Comparison of ENCODE assay signal across 9 mouse cellular contexts in the genomic region with DNA sequence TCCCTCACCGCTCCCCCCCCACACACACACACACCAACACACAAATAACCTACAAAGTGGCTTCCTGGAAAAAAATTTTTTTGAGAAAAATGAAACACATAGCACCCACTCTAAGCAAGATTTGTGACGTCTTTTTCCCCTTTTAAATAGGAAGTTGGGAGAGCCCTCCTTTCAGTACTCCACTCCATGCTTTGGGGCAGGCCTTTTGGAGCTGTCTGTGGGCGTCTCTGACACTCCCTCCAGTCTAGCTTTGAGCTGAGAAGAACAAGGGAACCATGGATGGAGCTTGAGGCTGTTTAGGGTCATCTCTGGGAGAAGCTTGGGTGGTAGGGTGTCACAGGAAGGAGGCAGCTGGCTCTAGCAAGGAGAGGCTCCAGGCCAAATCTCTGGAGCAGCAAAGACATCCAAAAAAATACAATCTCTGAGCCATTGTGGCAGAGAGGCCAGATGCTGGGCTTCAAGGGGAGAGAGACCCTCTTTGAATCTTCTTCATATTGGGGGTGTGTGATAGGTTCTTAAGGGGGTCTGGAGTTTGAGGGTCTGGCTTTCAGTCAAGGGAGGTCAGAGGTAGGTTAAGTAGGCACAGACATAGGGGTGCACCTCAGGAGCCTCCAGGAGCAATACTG. TPM values are rescaled to one million over a fixed set of nuclear protein-coding genes. Genes with fewer than 3 reads are reported as not detected.
DNase-seq lines count a peak whose midpoint lies in the region; ATAC-seq and TF ChIP-seq lines count a peak whose summit lies in the region.
"Had no signal": no experiment of that assay in that cellular context is flagged by ENCODE, and none has a peak within 500 bp of the region (broad histone marks: within the 10 kb centered on the region; RNA-seq: fewer than 3 reads in every experiment).

No protein-coding gene starts in this region.

- no peaks in the 10 kb centered on the region; the same call in 1 of the 2 replicates for H3K36me3 ChIP-seq in forebrain, embryonic 11.5 days (ENCODE audit: control insufficient read depth, insufficient read depth, low read length)
- H3K36me3 ChIP-seq in midbrain, embryonic 11.5 days (ENCODE audit: control insufficient read depth, insufficient read depth, low read length): no peaks in the 10 kb centered on the region
- no peaks in the 10 kb centered on the region for H3K36me3 ChIP-seq in liver, postnatal 0 days (replicated peaks; ENCODE audit: insufficient read depth, low read length)

- peak overlapping the region; percentile 98 for H3K9ac ChIP-seq in forebrain, embryonic 11.5 days (ENCODE audit: low read length)
- H3K9ac ChIP-seq in midbrain, embryonic 11.5 days (ENCODE audit: low read length): peak overlapping the region; percentile 91
- no peak overlapping the region for H3K9ac ChIP-seq in liver, postnatal 0 days (replicated peaks)

- H3K27ac ChIP-seq in forebrain, embryonic 11.5 days (ENCODE audit: low read depth, low read length): peak overlapping the region; percentile 99
- no peak overlapping the region; the same call in 1 of the 2 replicates for H3K27ac ChIP-seq in midbrain, embryonic 11.5 days (ENCODE audit: low read depth, low read length)
- H3K27ac ChIP-seq in liver, postnatal 0 days (ENCODE audit: low read depth): no peak overlapping the region

- 0% methylated on average over 3 of the region's 3 CpGs for WGBS in forebrain, embryonic 11.5 days
- WGBS in midbrain, embryonic 11.5 days: 0% methylated on average over 3 of the region's 3 CpGs
- 8% methylated on average over 3 of the region's 3 CpGs for WGBS in liver, postnatal 0 days (ENCODE audit: insufficient replicate concordance)

- DNase-seq in right cerebral cortex, adult 18-20 months: peak; percentile 82
- no peak for DNase-seq in right cerebral cortex, postnatal 14 days
- no peak for DNase-seq in forebrain, embryonic 11.5 days (ENCODE audit: low spot score)
- DNase-seq in midbrain, embryonic 11.5 days (ENCODE audit: low spot score, missing footprints): peak; percentile 92
- DNase-seq in liver, postnatal 0 days: no peak
- no peak for DNase-seq in ovary, postnatal 10 days (ENCODE audit: low spot score)
- DNase-seq: kidney, postnatal 25 days had no signal

- peaks cover 16% of the 10 kb centered on the region for H3K4me1 ChIP-seq in forebrain, embryonic 11.5 days (replicated peaks; ENCODE audit: control insufficient read depth, insufficient read depth, low read length)
- H3K4me1 ChIP-seq in midbrain, embryonic 11.5 days (ENCODE audit: control insufficient read depth, insufficient read depth, low read length): peaks cover 51% of the 10 kb centered on the region
- H3K4me1 ChIP-seq in liver, postnatal 0 days (ENCODE audit: insufficient read depth): peaks cover 4% of the 10 kb centered on the region; the same call in 1 of the 2 replicates

- H3K9me3 ChIP-seq in forebrain, embryonic 11.5 days (ENCODE audit: control insufficient read depth, low read length): no peaks in the 10 kb centered on the region
- H3K9me3 ChIP-seq in midbrain, embryonic 11.5 days (ENCODE audit: control insufficient read depth, low read length): no peaks in the 10 kb centered on the region
- no peaks in the 10 kb centered on the region for H3K9me3 ChIP-seq in liver, postnatal 0 days (ENCODE audit: low read length)

- no peak for TF ChIP-seq EP300 in liver, postnatal 0 days (IDR thresholded peaks at IDR 0.05; ENCODE audit: low read depth)

- H3K4me2 ChIP-seq in forebrain, embryonic 11.5 days (ENCODE audit: low read depth, low read length, severe bottlenecking): peak overlapping the region; percentile 72
- peak overlapping the region; percentile 58 for H3K4me2 ChIP-seq in midbrain, embryonic 11.5 days
- no peak overlapping the region for H3K4me2 ChIP-seq in liver, postnatal 0 days (ENCODE audit: low read depth, low read length)

- no peak for ATAC-seq in forebrain, embryonic 11.5 days (replicated peaks; ENCODE audit: low FRiP score)
- no peak for ATAC-seq in midbrain, embryonic 11.5 days (ENCODE audit: low FRiP score)
- ATAC-seq in liver, postnatal 0 days: no peak
- no peak for ATAC-seq in inflammation-experienced regulatory T-cells, adult 6 months
- ATAC-seq: activated CD4-positive, CD25-positive, alpha-beta regulatory T cell, adult 4 months had no signal

- peaks cover 24% of the 10 kb centered on the region for H3K27me3 ChIP-seq in forebrain, embryonic 11.5 days (ENCODE audit: control insufficient read depth, insufficient read depth, low read length)
- peaks cover 79% of the 10 kb centered on the region for H3K27me3 ChIP-seq in midbrain, embryonic 11.5 days (ENCODE audit: control insufficient read depth, insufficient read depth, low read length)
- peaks cover 100% of the 10 kb centered on the region for H3K27me3 ChIP-seq in liver, postnatal 0 days (ENCODE audit: insufficient read depth, low read length)

- peak overlapping the region; percentile 76 for H3K4me3 ChIP-seq in forebrain, embryonic 11.5 days (ENCODE audit: low read depth, low read length)
- peak overlapping the region; percentile 76 for H3K4me3 ChIP-seq in midbrain, embryonic 11.5 days (ENCODE audit: low read depth, low read length)
- no peak overlapping the region for H3K4me3 ChIP-seq in liver, postnatal 0 days (ENCODE audit: low read depth, low read length)

- no peak for TF ChIP-seq CTCF in liver, postnatal 0 days (IDR thresholded peaks at IDR 0.05; ENCODE audit: low read depth)

RNA-seq across cellular contexts. Expression of gene Polg, which starts 34.6 kb away (rescaled TPM):
- 48.2 and 48.5 TPM in 2 replicates for polyA plus RNA-seq in forebrain, embryonic 11.5 days (2014; fragmentation: Nextera tagmentation; extraction: Ambion mirVana)
- 24.0 and 26.7 TPM in 2 replicates for polyA plus RNA-seq in midbrain, embryonic 11.5 days (2014; fragmentation: Nextera tagmentation; extraction: Ambion mirVana)
- polyA plus RNA-seq in liver, postnatal 0 days (2015; fragmentation: Nextera tagmentation; extraction: Ambion mirVana): 19.1 and 24.7 TPM in 2 replicates
- 10 to 100 TPM; 15.0 to 37.4 (median 27.3) TPM for polyA plus RNA-seq in inflammation-experienced regulatory T-cells, adult 6 months (2017; shearing (Covaris generic))

Comparison
In these comparisons a context has a peak if more than half of its experiments do, and no peak if none do; other contexts are left out.
1. DNase-seq: peak in right cerebral cortex, adult 18-20 months (single experiment) and midbrain, embryonic 11.5 days (single experiment); none in right cerebral cortex, postnatal 14 days (single experiment), forebrain, embryonic 11.5 days (single experiment), liver, postnatal 0 days (single experiment) and ovary, postnatal 10 days (single experiment).